Mouse (Mus musculus) macrophage (primary cell): ENCODE measurements around the gene Fancc. TPM values are rescaled to one million over a fixed set of nuclear protein-coding genes. Genes with fewer than 3 reads are reported as not detected.

Experiments used
- H3K27ac ChIP-seq: fragments of 350-480 bp; formaldehyde crosslinking; 2 replicates; pipeline ENCODE4 v1.9.0; 2021
- H3K36me3 ChIP-seq: fragments of 350-480 bp; formaldehyde crosslinking; 2 replicates; pipeline ENCODE4 v1.9.0; 2021; ENCODE audit errors: inconsistent target
- H3K4me3 ChIP-seq: fragments of 350-480 bp; formaldehyde crosslinking; 2 replicates; pipeline ENCODE4 v1.9.0; 2021; ENCODE audit errors: inconsistent target
- H3K79me2 ChIP-seq: fragments of 350-480 bp; formaldehyde crosslinking; 2 replicates; pipeline ENCODE4 v1.9.0; 2021; ENCODE audit errors: inconsistent target
- WGBS: methylation state at CpG from one replicate; pipeline ENCODE4 v1.1.7; 2026; ENCODE audit warnings: inconsistent platforms; ENCODE audit not compliant: missing documents; 5-methylcytosine and 5-hydroxymethylcytosine counted together
- polyA plus RNA-seq: library from polyadenylated mRNA; stranded (reverse); fragments of 250-400 nt; gene quantifications from 3 replicates; pipeline ENCODE4 v1.2.4, GENCODE M21; 2018; ENCODE audit warnings: inconsistent platforms

Fancc gene
- polyA plus RNA-seq, 1 experiment from 2014 or later = 1.9 TPM

- 67% methylated on average over 2 of the region's 2 CpGs for WGBS
- no peaks in the 10 kb centered on the region for H3K79me2 ChIP-seq
- no peaks in the 10 kb centered on the region for H3K36me3 ChIP-seq
- no peak overlapping the region for H3K4me3 ChIP-seq
- H3K27ac ChIP-seq = no peak overlapping the region
These were observed 78.9 kb downstream of the Fancc start for GRCm38 (mm10) chr13:63418148-63418547.

GRCm38 (mm10) chr13:63416824-63417223 is 80.3 kb downstream of the Fancc start:
- 97% methylated on average over 3 of the region's 3 CpGs for WGBS

GRCm38 (mm10) chr13:63412662-63413061 is 84.4 kb downstream of the Fancc start:
- no peaks in the 10 kb centered on the region for H3K36me3 ChIP-seq
- 100% methylated on average over 4 of the region's 4 CpGs for WGBS
- H3K4me3 ChIP-seq = no peak overlapping the region
- H3K79me2 ChIP-seq = no peaks in the 10 kb centered on the region
- no peak overlapping the region for H3K27ac ChIP-seq

More at GRCm38 (mm10) chr13:63416824-63417223, 80.3 kb downstream of the Fancc start:
- no peaks in the 10 kb centered on the region for H3K79me2 ChIP-seq
- H3K4me3 ChIP-seq = no peak overlapping the region
- no peaks in the 10 kb centered on the region for H3K36me3 ChIP-seq
- H3K27ac ChIP-seq = no peak overlapping the region

- 40% methylated on average over 4 of the region's 4 CpGs for WGBS
- H3K27ac ChIP-seq = no peak overlapping the region
- H3K36me3 ChIP-seq = no peaks in the 10 kb centered on the region
- no peak overlapping the region for H3K4me3 ChIP-seq
- no peaks in the 10 kb centered on the region for H3K79me2 ChIP-seq
These were observed 85.6 kb downstream of the Fancc start for GRCm38 (mm10) chr13:63411310-63412022.

GRCm38 (mm10) chr13:63410578-63411298 is 86.3 kb downstream of the Fancc start:
- 30% methylated on average over 9 of the region's 9 CpGs for WGBS
- H3K79me2 ChIP-seq = no peaks in the 10 kb centered on the region
- H3K36me3 ChIP-seq = no peaks in the 10 kb centered on the region
- no peak overlapping the region for H3K4me3 ChIP-seq
- no peak overlapping the region for H3K27ac ChIP-seq

- Histone ChIP-seq H3K27ac (no peak overlapping the region), H3K79me2 (no peaks in the 10 kb centered on the region), H3K36me3 (no peaks in the 10 kb centered on the region), H3K4me3 (no peak overlapping the region)
- 80% methylated on average over 4 of the region's 4 CpGs for WGBS
These were observed 91.9 kb downstream of the Fancc start for GRCm38 (mm10) chr13:63405151-63405550.

- Histone ChIP-seq H3K36me3 (no peaks in the 10 kb centered on the region), H3K79me2 (no peaks in the 10 kb centered on the region), H3K27ac (no peak overlapping the region), H3K4me3 (no peak overlapping the region)
- 100% methylated on average over 1 of the region's 2 CpGs for WGBS
These were observed 92.4 kb downstream of the Fancc start for GRCm38 (mm10) chr13:63404657-63405056.

GRCm38 (mm10) chr13:63402823-63403222 is 94.3 kb downstream of the Fancc start:
- 88% methylated on average over 2 of the region's 2 CpGs for WGBS

GRCm38 (mm10) chr13:63400069-63400468 is 97.0 kb downstream of the Fancc start:
- Histone ChIP-seq H3K4me3 (no peak overlapping the region), H3K79me2 (no peaks in the 10 kb centered on the region), H3K27ac (no peak overlapping the region), H3K36me3 (no peaks in the 10 kb centered on the region)
- WGBS = 97% methylated on average over 6 of the region's 6 CpGs

More at GRCm38 (mm10) chr13:63402823-63403222, 94.3 kb downstream of the Fancc start:
- Histone ChIP-seq H3K27ac (no peak overlapping the region), H3K4me3 (no peak overlapping the region), H3K79me2 (no peaks in the 10 kb centered on the region), H3K36me3 (no peaks in the 10 kb centered on the region)

- WGBS = 100% methylated on average over 1 of the region's 1 CpGs
- Histone ChIP-seq H3K4me3 (no peak overlapping the region), H3K36me3 (no peaks in the 10 kb centered on the region)
These were observed 99.7 kb downstream of the Fancc start for GRCm38 (mm10) chr13:63397420-63397819.

GRCm38 (mm10) chr13:63394304-63395063 is 102.6 kb downstream of the Fancc start:
- no peaks in the 10 kb centered on the region for H3K36me3 ChIP-seq
- no peak overlapping the region for H3K27ac ChIP-seq
- 16% methylated on average over 7 of the region's 7 CpGs for WGBS
- H3K4me3 ChIP-seq = no peak overlapping the region
- no peaks in the 10 kb centered on the region for H3K79me2 ChIP-seq

More at GRCm38 (mm10) chr13:63397420-63397819, 99.7 kb downstream of the Fancc start:
- Histone ChIP-seq H3K27ac (no peak overlapping the region), H3K79me2 (no peaks in the 10 kb centered on the region)

GRCm38 (mm10) chr13:63385234-63385633 is 111.8 kb downstream of the Fancc start:
- 93% methylated on average over 2 of the region's 2 CpGs for WGBS
- H3K4me3 ChIP-seq = no peak overlapping the region
- no peaks in the 10 kb centered on the region for H3K79me2 ChIP-seq
- no peaks in the 10 kb centered on the region for H3K36me3 ChIP-seq
- H3K27ac ChIP-seq = no peak overlapping the region

GRCm38 (mm10) chr13:63384775-63385174 is 112.3 kb downstream of the Fancc start:
- 97% methylated on average over 3 of the region's 3 CpGs for WGBS
- H3K4me3 ChIP-seq = no peak overlapping the region

GRCm38 (mm10) chr13:63382206-63382605 is 114.9 kb downstream of the Fancc start:
- WGBS = 49% methylated on average over 2 of the region's 2 CpGs
- H3K27ac ChIP-seq = no peak overlapping the region
- no peaks in the 10 kb centered on the region for H3K79me2 ChIP-seq
- no peak overlapping the region for H3K4me3 ChIP-seq
- H3K36me3 ChIP-seq = no peaks in the 10 kb centered on the region

More at GRCm38 (mm10) chr13:63384775-63385174, 112.3 kb downstream of the Fancc start:
- Histone ChIP-seq H3K79me2 (no peaks in the 10 kb centered on the region), H3K36me3 (no peaks in the 10 kb centered on the region), H3K27ac (no peak overlapping the region)
